Mouse (Mus musculus): ENCODE results near the gene Ispd.

GRCm38 (mm10) chr12:36425258-36425657 is 44.0 kb downstream of the Ispd start:
- TF ChIP-seq CTCF (IDR thresholded peaks at IDR 0.05) (no peak), EP300 (IDR thresholded peaks at IDR 0.05) (no peak)

Measured in lung, postnatal 0 days (tissue).